Mouse (Mus musculus) monocyte, adult 5-6 weeks (primary cell): ENCODE results near the gene Pou4f1. TPM values are rescaled to one million over a fixed set of nuclear protein-coding genes. Genes with fewer than 3 reads are reported as not detected.

Experiments used
- ATAC-seq: fragments of 153-309, 156-312 bp; replicated peaks from 2 replicates; pipeline ENCODE4 v1.8.0; 2017; ENCODE audit warnings: mild to moderate bottlenecking; ENCODE audit not compliant: low TSS enrichment, insufficient number of reproducible peaks, severe bottlenecking, poor library complexity, low FRiP score
- total RNA-seq: library from RNA; stranded (forward); fragments of 200-1000, 200-491, 200-594 nt; gene quantifications from 3 replicates; pipeline ENCODE4 v1.2.3, GENCODE M21; 2017

The Pou4f1 gene
- total RNA-seq, 1 experiment from 2014 or later = not detected

- no peak for ATAC-seq
Measured at GRCm38 (mm10) chr14:104458728-104459512, 8.9 kb downstream of the Pou4f1 start.

- no peak for ATAC-seq
Measured at GRCm38 (mm10) chr14:104457966-104458710, 9.7 kb downstream of the Pou4f1 start.

GRCm38 (mm10) chr14:104456976-104457375 lies 10.8 kb downstream of the Pou4f1 start:
- no peak for ATAC-seq

- ATAC-seq = no peak
Measured at GRCm38 (mm10) chr14:104453824-104454223, 14.0 kb downstream of the Pou4f1 start.

- ATAC-seq = no peak
Measured at GRCm38 (mm10) chr14:104434293-104434692, 33.5 kb downstream of the Pou4f1 start.

- ATAC-seq = no peak
Measured at GRCm38 (mm10) chr14:104430819-104431218, 37.0 kb downstream of the Pou4f1 start.

- no peak for ATAC-seq
Measured at GRCm38 (mm10) chr14:104423688-104424470, 43.9 kb downstream of the Pou4f1 start.

Other genes starting within 250 kb of the Pou4f1 start
- gene Rnf219, start 54.6 kb upstream of the Pou4f1 start, total RNA-seq = 13.4 to 19.0 TPM (median 14.5 TPM) in 3 replicates